Mouse (Mus musculus) limb, embryonic 12.5 days (tissue): Measurements from ENCODE around the gene Tma7. TPM values are rescaled to one million over a fixed set of nuclear protein-coding genes. Genes with fewer than 3 reads are reported as not detected.
A peak's percentile ranks its signal among the peaks of the same experiment; 100 is the strongest.

ENCODE experiments used
- ATAC-seq: fragments of 200-750 bp; cut with Nextera tagmentation; 2 replicates; pipeline ENCODE4 v1.8.0; 2017; ENCODE audit warnings: low read depth, moderate TSS enrichment; ENCODE audit not compliant: insufficient number of reproducible peaks, insufficient read depth, low FRiP score, low TSS enrichment
- H3K27ac ChIP-seq: fragments of 300-500 bp; sonication (generic); 2 replicates; pipeline ENCODE4 v1.5.1; 2016; ENCODE audit warnings: mild to moderate bottlenecking, moderate library complexity
- H3K27me3 ChIP-seq: fragments of 300-500 bp; sonication (generic); 2 replicates; pipeline ENCODE4 v1.6.1; 2016; ENCODE audit warnings: mild to moderate bottlenecking, moderate library complexity
- H3K36me3 ChIP-seq: fragments of 300-500 bp; sonication (generic); 2 replicates; pipeline ENCODE4 v1.6.1; 2016; ENCODE audit warnings: mild to moderate bottlenecking, moderate library complexity
- H3K4me1 ChIP-seq: fragments of 300-500 bp; sonication (generic); replicated peaks from 2 replicates; pipeline ENCODE4 v1.6.1; 2016
- H3K4me2 ChIP-seq: fragments of 300-500 bp; sonication (generic); 2 replicates; pipeline ENCODE4 v1.6.1; 2016; ENCODE audit warnings: mild to moderate bottlenecking, moderate library complexity
- H3K4me3 ChIP-seq: fragments of 300-500 bp; sonication (generic); replicated peaks from 2 replicates; pipeline ENCODE4 v1.5.1; 2016; ENCODE audit warnings: mild to moderate bottlenecking
- H3K9ac ChIP-seq: fragments of 300-500 bp; sonication (generic); replicated peaks from 2 replicates; pipeline ENCODE4 v1.6.1; 2016; ENCODE audit warnings: mild to moderate bottlenecking, moderate library complexity
- H3K9me3 ChIP-seq: fragments of 300-500 bp; sonication (generic); 2 replicates; pipeline ENCODE4 v1.6.1; 2016; ENCODE audit warnings: mild to moderate bottlenecking, moderate library complexity
- WGBS: fragments of 180-500 bp; shearing (Covaris S2); methylation state at CpG from one replicate; pipeline ENCODE4 v1.1.7; 2016; 5-methylcytosine and 5-hydroxymethylcytosine counted together
- polyA plus RNA-seq: library from polyadenylated mRNA; unstranded; fragments of >200 nt; fragmentation: Nextera tagmentation; extraction: Ambion mirVana; gene quantifications from 2 replicates; pipeline ENCODE4 v1.2.1, GENCODE M21; 2016

Tma7 gene
- polyA plus RNA-seq, 1 experiment from 2014 or later = 867 TPM

GRCm38 (mm10) chr9:109118106-109118505, 35.7 kb upstream of the Tma7 start:
- 89% methylated on average over 4 of the region's 4 CpGs for WGBS
- ATAC-seq = no peak
- H3K4me2 ChIP-seq = no peak overlapping the region
- H3K36me3 ChIP-seq = peaks cover 70% of the 10 kb centered on the region
- no peak overlapping the region for H3K9ac ChIP-seq
- H3K4me1 ChIP-seq = 0 out of 2 replicates have a peak, but pooled peaks cover under 1% of the 10 kb centered on the region
- no peak overlapping the region for H3K4me3 ChIP-seq
- no peaks in the 10 kb centered on the region for H3K27me3 ChIP-seq
- no peaks in the 10 kb centered on the region for H3K9me3 ChIP-seq
- H3K27ac ChIP-seq = no peak overlapping the region

- H3K27me3 ChIP-seq = no peaks in the 10 kb centered on the region
- no peak for ATAC-seq
- no peak overlapping the region for H3K9ac ChIP-seq
- H3K4me2 ChIP-seq = no peak overlapping the region
- WGBS = 94% methylated on average over 10 of the region's 10 CpGs
- no peaks in the 10 kb centered on the region for H3K4me1 ChIP-seq
- H3K27ac ChIP-seq = no peak overlapping the region
- no peak overlapping the region for H3K4me3 ChIP-seq
- peaks cover 89% of the 10 kb centered on the region for H3K36me3 ChIP-seq
- no peaks in the 10 kb centered on the region for H3K9me3 ChIP-seq
Measured at GRCm38 (mm10) chr9:109116205-109116604, 33.8 kb upstream of the Tma7 start.

GRCm38 (mm10) chr9:109114871-109115270, 32.5 kb upstream of the Tma7 start:
- 85% methylated on average over 7 of the region's 7 CpGs for WGBS

GRCm38 (mm10) chr9:109114276-109114675, 31.9 kb upstream of the Tma7 start:
- Histone ChIP-seq H3K27me3 (no peaks in the 10 kb centered on the region), H3K4me2 (no peak overlapping the region), H3K27ac (no peak overlapping the region), H3K4me3 (no peak overlapping the region), H3K9ac (no peak overlapping the region), H3K36me3 (peaks cover 100% of the 10 kb centered on the region), H3K4me1 (no peaks in the 10 kb centered on the region), H3K9me3 (no peaks in the 10 kb centered on the region)
- WGBS = 95% methylated on average over 11 of the region's 11 CpGs
- ATAC-seq = no peak

More at GRCm38 (mm10) chr9:109114871-109115270, 32.5 kb upstream of the Tma7 start:
- H3K4me3 ChIP-seq = no peak overlapping the region
- no peak overlapping the region for H3K9ac ChIP-seq
- no peak for ATAC-seq
- no peak overlapping the region for H3K27ac ChIP-seq
- H3K27me3 ChIP-seq = no peaks in the 10 kb centered on the region
- no peak overlapping the region for H3K4me2 ChIP-seq
- H3K4me1 ChIP-seq = no peaks in the 10 kb centered on the region
- H3K36me3 ChIP-seq = peaks cover 100% of the 10 kb centered on the region
- no peaks in the 10 kb centered on the region for H3K9me3 ChIP-seq

- ATAC-seq = no peak
- H3K27ac ChIP-seq = no peak overlapping the region
- no peak overlapping the region for H3K9ac ChIP-seq
- H3K4me3 ChIP-seq = no peak overlapping the region
- H3K4me2 ChIP-seq = no peak overlapping the region
- H3K4me1 ChIP-seq = no peaks in the 10 kb centered on the region
- 91% methylated on average over 8 of the region's 8 CpGs for WGBS
- no peaks in the 10 kb centered on the region for H3K27me3 ChIP-seq
- H3K36me3 ChIP-seq = peaks cover 100% of the 10 kb centered on the region
- no peaks in the 10 kb centered on the region for H3K9me3 ChIP-seq
Measured at GRCm38 (mm10) chr9:109113331-109113730, 30.9 kb upstream of the Tma7 start.

GRCm38 (mm10) chr9:109111591-109111990, 29.2 kb upstream of the Tma7 start:
- Histone ChIP-seq H3K4me3 (no peak overlapping the region), H3K9ac (no peak overlapping the region), H3K36me3 (peaks cover 96% of the 10 kb centered on the region), H3K4me2 (no peak overlapping the region), H3K27ac (no peak overlapping the region), H3K9me3 (no peaks in the 10 kb centered on the region), H3K27me3 (no peaks in the 10 kb centered on the region), H3K4me1 (peaks cover 13% of the 10 kb centered on the region)
- WGBS = 95% methylated on average over 9 of the region's 9 CpGs
- ATAC-seq = no peak

- no peaks in the 10 kb centered on the region for H3K27me3 ChIP-seq
- no peak for ATAC-seq
- H3K4me2 ChIP-seq = no peak overlapping the region
- H3K27ac ChIP-seq = no peak overlapping the region
- peaks cover 96% of the 10 kb centered on the region for H3K36me3 ChIP-seq
- H3K9ac ChIP-seq = no peak overlapping the region
- H3K9me3 ChIP-seq = no peaks in the 10 kb centered on the region
- WGBS = 86% methylated on average over 4 of the region's 4 CpGs
- peaks cover 18% of the 10 kb centered on the region for H3K4me1 ChIP-seq
- H3K4me3 ChIP-seq = no peak overlapping the region
Measured at GRCm38 (mm10) chr9:109111101-109111500, 28.7 kb upstream of the Tma7 start.

GRCm38 (mm10) chr9:109110240-109110639, 27.9 kb upstream of the Tma7 start:
- Histone ChIP-seq H3K9me3 (no peaks in the 10 kb centered on the region), H3K4me2 (no peak overlapping the region), H3K4me3 (no peak overlapping the region), H3K27me3 (no peaks in the 10 kb centered on the region), H3K4me1 (peaks cover 22% of the 10 kb centered on the region), H3K36me3 (peaks cover 96% of the 10 kb centered on the region), H3K27ac (no peak overlapping the region), H3K9ac (no peak overlapping the region)
- WGBS = 90% methylated on average over 11 of the region's 11 CpGs
- ATAC-seq = no peak

GRCm38 (mm10) chr9:109107341-109107740, 25.0 kb upstream of the Tma7 start:
- Histone ChIP-seq H3K4me1 (peaks cover 29% of the 10 kb centered on the region), H3K27ac (peak overlapping the region; percentile 42), H3K4me3 (no peak overlapping the region), H3K36me3 (peaks cover 96% of the 10 kb centered on the region), H3K9me3 (no peaks in the 10 kb centered on the region), H3K4me2 (no peak overlapping the region), H3K9ac (no peak overlapping the region), H3K27me3 (no peaks in the 10 kb centered on the region)
- no peak; the same call in 1 of the 2 replicates for ATAC-seq
- 29% methylated on average over 5 of the region's 6 CpGs for WGBS

GRCm38 (mm10) chr9:109105648-109106047, 23.3 kb upstream of the Tma7 start:
- no peak overlapping the region for H3K27ac ChIP-seq
- H3K4me2 ChIP-seq = no peak overlapping the region
- WGBS = 90% methylated on average over 12 of the region's 12 CpGs
- H3K4me1 ChIP-seq = peaks cover 29% of the 10 kb centered on the region
- no peaks in the 10 kb centered on the region for H3K9me3 ChIP-seq
- ATAC-seq = no peak
- no peaks in the 10 kb centered on the region for H3K27me3 ChIP-seq
- peaks cover 95% of the 10 kb centered on the region for H3K36me3 ChIP-seq
- no peak overlapping the region for H3K9ac ChIP-seq
- no peak overlapping the region for H3K4me3 ChIP-seq

GRCm38 (mm10) chr9:109105011-109105410, 22.6 kb upstream of the Tma7 start:
- Histone ChIP-seq H3K27me3 (no peaks in the 10 kb centered on the region), H3K9me3 (no peaks in the 10 kb centered on the region), H3K27ac (no peak overlapping the region), H3K4me1 (peaks cover 29% of the 10 kb centered on the region), H3K4me3 (no peak overlapping the region), H3K4me2 (no peak overlapping the region), H3K9ac (no peak overlapping the region), H3K36me3 (peaks cover 95% of the 10 kb centered on the region)
- ATAC-seq = no peak
- WGBS = 82% methylated on average over 12 of the region's 12 CpGs

- Histone ChIP-seq H3K4me2 (no peak overlapping the region), H3K4me3 (no peak overlapping the region), H3K4me1 (peaks cover 36% of the 10 kb centered on the region), H3K9me3 (no peaks in the 10 kb centered on the region), H3K27me3 (no peaks in the 10 kb centered on the region), H3K9ac (no peak overlapping the region), H3K27ac (no peak overlapping the region; the same call in 1 of the 2 replicates), H3K36me3 (peaks cover 95% of the 10 kb centered on the region)
- WGBS = 89% methylated on average over 9 of the region's 9 CpGs
- no peak for ATAC-seq
Measured at GRCm38 (mm10) chr9:109104083-109104482, 21.7 kb upstream of the Tma7 start.
